Mouse (Mus musculus) macrophage (primary cell): ENCODE measurements around the gene Aebp1. TPM values are rescaled to one million over a fixed set of nuclear protein-coding genes. Genes with fewer than 3 reads are reported as not detected.

Source experiments
- H3K27ac ChIP-seq: fragments of 350-480 bp; formaldehyde crosslinking; 2 replicates; pipeline ENCODE4 v1.9.0; 2021
- H3K36me3 ChIP-seq: fragments of 350-480 bp; formaldehyde crosslinking; 2 replicates; pipeline ENCODE4 v1.9.0; 2021; ENCODE audit errors: inconsistent target
- H3K4me3 ChIP-seq: fragments of 350-480 bp; formaldehyde crosslinking; 2 replicates; pipeline ENCODE4 v1.9.0; 2021; ENCODE audit errors: inconsistent target
- H3K79me2 ChIP-seq: fragments of 350-480 bp; formaldehyde crosslinking; 2 replicates; pipeline ENCODE4 v1.9.0; 2021; ENCODE audit errors: inconsistent target
- WGBS: methylation state at CpG from one replicate; pipeline ENCODE4 v1.1.7; 2026; ENCODE audit warnings: inconsistent platforms; ENCODE audit not compliant: missing documents; 5-methylcytosine and 5-hydroxymethylcytosine counted together
- polyA plus RNA-seq: library from polyadenylated mRNA; stranded (reverse); fragments of 250-400 nt; gene quantifications from 3 replicates; pipeline ENCODE4 v1.2.4, GENCODE M21; 2018; ENCODE audit warnings: inconsistent platforms

The Aebp1 gene
- polyA plus RNA-seq, 1 experiment from 2014 or later: 0.19 TPM

DNA sequence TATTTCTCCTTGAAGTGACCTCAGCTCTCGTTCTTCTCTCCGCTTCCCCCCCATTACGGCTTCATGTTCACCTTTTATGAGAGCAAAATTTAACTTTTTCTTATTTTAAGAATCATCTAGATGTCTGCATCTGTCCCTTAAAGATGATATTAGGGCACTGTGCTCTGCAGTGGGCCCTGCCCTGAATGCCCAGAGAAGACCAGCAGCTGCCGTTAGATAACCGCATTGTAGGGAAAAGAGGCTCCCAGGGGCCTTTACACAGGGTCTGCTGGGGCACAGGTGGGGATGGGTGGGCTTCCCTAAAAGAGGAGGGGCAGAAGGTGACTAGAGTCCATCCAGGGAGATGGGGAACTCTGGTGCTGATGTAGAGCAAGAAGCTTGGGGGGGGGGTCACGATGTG is 32.1 kb downstream of the Aebp1 start:
- H3K27ac ChIP-seq: no peak overlapping the region
- no peak overlapping the region for H3K4me3 ChIP-seq
- WGBS: 85% methylated on average over 6 of the region's 6 CpGs
- no peaks in the 10 kb centered on the region for H3K79me2 ChIP-seq
- no peaks in the 10 kb centered on the region for H3K36me3 ChIP-seq

DNA sequence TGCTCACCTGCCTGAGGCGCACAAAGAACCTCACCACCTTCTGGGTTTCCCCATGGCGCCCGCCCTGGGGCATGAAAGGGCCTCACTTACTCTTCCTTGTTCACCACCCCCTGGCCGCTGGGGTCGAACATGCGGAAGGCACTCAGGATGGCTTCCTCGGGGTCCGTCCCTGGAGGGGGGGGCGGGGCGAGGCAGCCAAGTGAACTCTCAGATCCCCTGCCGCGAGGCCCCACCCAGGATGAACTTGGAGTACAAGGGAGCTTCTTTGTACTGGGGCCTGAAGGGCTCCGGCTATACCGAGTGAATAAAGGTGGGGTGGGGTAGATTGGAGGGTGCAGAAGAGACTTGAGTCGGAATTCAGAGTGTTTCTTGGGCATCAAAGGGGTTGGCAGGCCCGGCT is 35.5 kb downstream of the Aebp1 start:
- H3K27ac ChIP-seq: no peak overlapping the region
- no peaks in the 10 kb centered on the region for H3K79me2 ChIP-seq
- no peaks in the 10 kb centered on the region for H3K36me3 ChIP-seq
- 25% methylated on average over 14 of the region's 16 CpGs for WGBS
- H3K4me3 ChIP-seq: no peak overlapping the region

DNA sequence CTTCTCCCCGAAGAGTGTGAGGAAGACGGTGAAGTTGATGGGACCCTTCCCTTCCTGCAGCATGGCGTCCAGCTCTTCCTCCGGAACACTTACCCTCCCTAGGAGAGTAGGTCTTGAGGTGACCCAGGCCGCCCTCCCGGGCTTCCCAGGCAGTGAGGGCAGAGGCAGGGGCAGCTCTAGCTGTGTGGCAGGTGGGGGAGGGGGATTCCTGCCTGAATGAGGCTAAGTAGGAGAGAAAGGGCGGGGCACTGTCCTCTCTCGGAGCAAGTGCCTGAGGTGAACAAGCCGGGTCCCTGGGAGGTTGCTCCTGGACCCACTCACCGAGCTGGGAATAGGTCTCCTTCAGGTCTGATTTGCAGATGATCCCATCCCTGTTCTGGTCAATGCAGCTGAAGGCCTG is 36.1 kb downstream of the Aebp1 start:
- 19% methylated on average over 10 of the region's 10 CpGs for WGBS
- Histone ChIP-seq H3K4me3 (no peak overlapping the region), H3K79me2 (no peaks in the 10 kb centered on the region), H3K36me3 (no peaks in the 10 kb centered on the region), H3K27ac (no peak overlapping the region)

DNA sequence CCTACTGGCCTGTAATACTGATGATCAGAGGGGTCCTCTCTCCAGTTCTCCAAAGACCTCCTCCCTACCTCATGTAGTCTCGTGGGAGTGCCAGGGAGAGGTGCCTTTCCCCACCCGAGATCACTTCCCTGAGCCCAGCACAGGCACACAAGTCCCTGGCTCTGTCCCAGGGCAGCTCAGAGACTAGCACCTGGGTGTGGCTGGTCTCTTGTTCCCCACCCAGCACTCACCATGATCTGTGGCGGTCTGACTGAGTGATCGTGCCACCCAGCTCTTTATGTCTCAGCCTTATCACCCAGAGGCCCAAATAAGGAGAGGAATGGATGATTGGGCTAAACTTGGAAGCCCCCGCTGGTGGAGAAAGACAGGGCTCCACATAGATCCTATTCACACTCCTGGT is 36.8 kb downstream of the Aebp1 start, which contains the start of gene Myl7:
Myl7 (minus strand) TSS at position 252 of the 400 bp plus-strand sequence.
- Histone ChIP-seq H3K27ac (no peak within 1 kb of the TSS), H3K36me3 (no peaks in the 10 kb centered on the region), H3K4me3 (no peak within 1 kb of the TSS), H3K79me2 (no peaks in the 10 kb centered on the region)
- 77% methylated on average over 5 of the region's 5 CpGs for WGBS

DNA sequence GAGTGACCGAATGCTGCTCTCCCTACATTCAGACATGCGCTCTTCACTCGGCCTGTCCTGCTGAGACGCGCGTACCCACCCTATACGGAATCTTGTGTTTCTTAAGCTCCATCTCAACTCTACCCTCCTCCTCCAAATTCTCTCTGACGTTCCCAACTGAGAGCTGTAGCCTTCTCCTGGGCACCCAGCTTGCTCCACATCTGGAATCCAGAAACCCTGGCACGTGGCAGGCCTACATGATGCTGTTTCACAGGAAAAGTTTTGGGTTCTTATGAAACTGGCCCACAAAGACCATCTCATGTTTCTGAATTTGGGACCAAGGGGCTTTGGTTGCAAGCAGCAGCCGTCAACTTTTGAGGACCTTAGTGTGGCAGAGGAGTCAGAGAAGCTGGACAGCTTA is 37.5 kb downstream of the Aebp1 start:
- Histone ChIP-seq H3K79me2 (no peaks in the 10 kb centered on the region), H3K36me3 (no peaks in the 10 kb centered on the region), H3K27ac (no peak overlapping the region), H3K4me3 (no peak overlapping the region)
- 89% methylated on average over 10 of the region's 10 CpGs for WGBS

DNA sequence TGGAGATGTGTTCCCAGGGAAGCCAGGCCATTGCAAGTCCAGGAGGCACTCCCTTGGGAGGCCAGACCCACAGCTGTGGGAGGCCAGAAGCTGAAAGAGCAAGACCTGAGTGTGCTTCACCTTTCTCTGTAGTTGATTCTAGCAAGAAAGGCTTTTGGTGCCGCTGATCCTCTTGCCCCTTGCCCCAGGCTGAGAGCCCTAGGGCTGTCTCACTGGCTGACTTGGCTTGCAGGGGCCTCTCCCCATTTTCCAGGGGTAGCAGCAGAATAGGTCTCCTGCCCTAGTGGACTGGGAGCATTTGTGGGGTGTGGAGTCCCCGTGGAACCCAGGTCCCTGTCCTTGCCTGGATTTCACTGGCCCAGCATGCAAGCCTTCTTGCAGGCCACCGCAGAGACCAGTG is 39.6 kb downstream of the Aebp1 start:
- Histone ChIP-seq H3K27ac (no peak overlapping the region), H3K4me3 (no peak overlapping the region), H3K79me2 (no peaks in the 10 kb centered on the region), H3K36me3 (no peaks in the 10 kb centered on the region)
- WGBS: 65% methylated on average over 3 of the region's 3 CpGs

DNA sequence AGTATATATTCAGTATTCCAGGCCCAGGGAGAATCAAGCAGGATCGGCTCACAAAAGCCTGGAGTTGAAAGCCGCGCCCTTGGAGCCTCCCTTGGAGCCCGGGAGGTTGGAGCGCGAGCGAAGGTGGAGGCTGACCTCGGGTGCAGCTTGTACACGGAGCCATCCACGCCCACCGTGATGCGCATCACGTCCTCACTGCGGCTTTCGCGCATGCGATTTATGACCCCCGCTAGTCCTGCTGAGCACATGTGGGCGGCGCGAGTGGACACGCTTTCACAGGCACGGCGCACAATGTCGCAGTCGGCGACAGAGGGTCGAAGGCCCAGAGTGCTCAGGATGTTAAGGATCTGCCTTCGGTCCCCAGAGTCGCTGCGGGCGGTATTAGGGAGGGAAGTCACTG is 40.2 kb downstream of the Aebp1 start:
- WGBS: 30% methylated on average over 32 of the region's 32 CpGs
- Histone ChIP-seq H3K36me3 (no peaks in the 10 kb centered on the region), H3K79me2 (no peaks in the 10 kb centered on the region), H3K4me3 (no peak overlapping the region), H3K27ac (no peak overlapping the region)

DNA sequence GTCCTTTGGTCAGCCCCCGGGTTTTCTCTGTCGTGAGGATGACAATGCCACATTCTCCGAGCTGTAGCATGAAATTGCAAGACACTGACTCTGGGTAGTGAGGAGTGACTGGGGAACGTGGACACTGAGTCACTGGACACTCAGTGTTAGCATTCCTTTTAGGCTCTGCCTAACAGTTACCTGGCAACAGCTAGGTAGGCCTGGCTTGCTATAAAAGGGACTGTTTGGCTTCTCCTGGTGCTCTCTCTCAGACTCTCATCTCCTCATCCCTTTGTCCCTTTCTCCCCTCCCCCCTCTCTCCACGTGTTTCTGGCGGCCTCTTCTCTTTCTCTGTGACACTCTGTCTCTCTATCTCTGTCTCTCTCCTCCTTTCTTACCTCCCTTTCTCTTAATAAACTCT is 40.6 kb downstream of the Aebp1 start:
- WGBS: 52% methylated on average over 6 of the region's 6 CpGs

DNA sequence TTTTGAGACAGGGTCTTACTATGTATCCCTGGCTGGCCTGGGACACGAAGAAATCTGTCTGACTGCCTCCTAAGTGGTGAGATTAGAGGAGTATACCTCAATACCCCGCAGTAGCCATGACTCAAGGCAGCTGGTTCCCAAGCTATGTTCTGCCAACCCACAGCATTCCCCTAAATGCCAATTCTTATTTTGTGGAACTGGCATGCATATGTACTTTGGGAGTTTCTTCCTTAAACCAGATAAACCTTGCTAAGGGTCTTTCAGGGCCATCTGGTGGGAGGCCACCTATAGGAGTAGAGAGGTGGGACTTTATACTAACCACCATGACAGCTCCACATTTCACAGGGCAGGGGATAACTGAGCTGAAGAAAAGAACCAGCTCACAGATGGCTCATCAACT is 42.1 kb downstream of the Aebp1 start:
- Histone ChIP-seq H3K79me2 (no peaks in the 10 kb centered on the region), H3K4me3 (no peak overlapping the region), H3K36me3 (no peaks in the 10 kb centered on the region), H3K27ac (no peak overlapping the region)
- 87% methylated on average over 2 of the region's 2 CpGs for WGBS

More for the DNA sequence above, 40.6 kb downstream of the Aebp1 start:
- Histone ChIP-seq H3K27ac (no peak overlapping the region), H3K4me3 (no peak overlapping the region), H3K79me2 (no peaks in the 10 kb centered on the region), H3K36me3 (no peaks in the 10 kb centered on the region)

DNA sequence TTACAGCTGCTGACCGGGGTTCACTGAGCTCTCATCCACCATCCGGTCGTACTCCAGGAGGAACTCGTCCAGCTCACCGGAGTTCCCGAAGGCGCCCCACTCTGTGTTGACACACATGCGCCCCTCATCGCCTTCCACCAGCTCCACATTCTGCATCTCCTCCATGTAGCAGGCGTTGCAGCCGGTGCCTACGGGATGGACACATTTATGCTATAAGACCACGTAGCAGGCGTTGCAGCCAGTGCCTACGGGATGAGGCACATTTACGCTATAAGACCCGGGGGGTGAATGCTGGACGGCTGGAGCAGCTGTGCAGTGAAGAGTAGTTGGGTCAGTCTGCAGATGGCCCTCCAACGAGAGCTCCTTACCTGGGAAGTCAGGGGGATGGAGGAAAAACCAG is 42.6 kb downstream of the Aebp1 start:
- Histone ChIP-seq H3K27ac (no peak overlapping the region), H3K36me3 (no peaks in the 10 kb centered on the region), H3K79me2 (no peaks in the 10 kb centered on the region), H3K4me3 (no peak overlapping the region)
- 94% methylated on average over 19 of the region's 19 CpGs for WGBS

DNA sequence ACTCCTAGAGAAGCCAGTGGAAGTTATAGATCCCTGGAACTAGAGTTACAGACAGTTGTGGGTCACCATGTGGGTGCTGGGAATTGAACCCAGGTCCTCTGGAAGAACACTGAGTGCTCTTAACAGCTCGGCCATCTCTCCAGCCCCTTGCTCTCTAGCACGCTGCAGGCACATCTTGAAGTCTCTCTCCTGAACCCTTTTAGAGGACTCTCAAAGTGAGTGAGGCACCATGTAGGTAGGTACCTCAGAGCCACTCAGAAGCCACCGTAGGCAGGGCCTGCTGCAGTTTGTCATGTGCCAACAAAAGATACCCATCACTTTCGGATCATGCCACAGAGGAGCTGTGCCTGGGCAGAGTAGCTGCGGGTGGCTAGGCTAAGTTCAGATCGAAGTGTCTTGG is 43.1 kb downstream of the Aebp1 start:
- Histone ChIP-seq H3K79me2 (no peaks in the 10 kb centered on the region), H3K4me3 (no peak overlapping the region), H3K27ac (no peak overlapping the region), H3K36me3 (no peaks in the 10 kb centered on the region)
- 92% methylated on average over 6 of the region's 6 CpGs for WGBS

DNA sequence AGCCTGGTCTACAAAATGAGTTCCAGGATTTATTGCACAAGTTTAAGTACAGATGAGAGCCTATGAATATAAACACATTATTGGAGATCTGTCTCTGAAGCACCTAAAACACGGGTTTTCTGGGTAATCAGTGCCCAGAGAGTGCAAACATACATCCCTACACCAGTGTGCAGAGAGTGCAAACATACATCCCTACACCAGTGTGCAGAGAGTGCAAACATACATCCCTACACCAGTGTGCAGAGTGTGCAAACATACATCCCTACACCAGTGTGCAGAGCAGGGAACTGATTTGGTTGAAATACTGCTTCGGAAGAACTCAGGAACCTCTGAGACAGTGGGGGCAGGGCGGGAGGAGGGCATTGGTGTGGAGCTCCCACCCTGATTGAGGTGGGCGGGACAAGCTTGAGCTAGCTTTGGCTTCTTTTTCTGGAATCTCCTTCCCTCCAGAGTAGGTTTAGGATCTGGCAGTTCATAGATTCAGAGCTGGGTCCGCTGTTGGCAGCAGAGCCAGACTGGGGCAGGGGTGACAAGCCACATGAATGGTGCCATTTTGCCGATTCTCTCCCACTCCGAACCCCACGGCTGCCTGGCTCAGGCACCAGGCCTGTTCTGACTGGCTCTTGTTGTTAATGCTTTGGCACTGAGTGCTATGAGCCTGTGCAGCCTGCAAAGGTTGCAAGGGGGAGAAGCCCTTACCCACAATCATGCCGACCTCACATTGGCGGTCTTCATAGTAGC is 44.2 kb downstream of the Aebp1 start:
- Histone ChIP-seq H3K36me3 (no peaks in the 10 kb centered on the region), H3K27ac (no peak overlapping the region), H3K79me2 (no peaks in the 10 kb centered on the region), H3K4me3 (no peak overlapping the region)
- WGBS: 81% methylated on average over 10 of the region's 10 CpGs

DNA sequence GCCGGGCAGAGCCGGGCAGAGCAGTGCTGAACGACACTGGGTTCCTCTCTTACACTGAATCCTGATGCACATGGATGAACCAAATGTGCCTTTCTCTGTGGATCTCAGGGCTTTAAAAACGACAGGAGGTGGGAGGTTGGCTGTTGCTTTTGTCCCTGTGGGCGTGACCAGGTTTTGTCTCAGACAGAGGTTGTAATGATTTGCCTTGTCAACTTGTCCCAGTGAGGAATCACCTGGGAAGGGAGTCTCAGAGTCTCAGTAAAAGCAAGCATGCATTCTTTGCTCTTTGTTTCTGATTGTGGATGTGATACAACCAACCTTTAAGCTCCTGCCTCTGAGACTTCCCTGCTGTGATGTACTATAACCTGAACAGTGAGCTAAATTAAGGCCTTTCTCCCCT is 45.3 kb downstream of the Aebp1 start:
- H3K27ac ChIP-seq: no peak overlapping the region
- no peaks in the 10 kb centered on the region for H3K36me3 ChIP-seq
- H3K79me2 ChIP-seq: no peaks in the 10 kb centered on the region
- H3K4me3 ChIP-seq: no peak overlapping the region
- 75% methylated on average over 5 of the region's 5 CpGs for WGBS

DNA sequence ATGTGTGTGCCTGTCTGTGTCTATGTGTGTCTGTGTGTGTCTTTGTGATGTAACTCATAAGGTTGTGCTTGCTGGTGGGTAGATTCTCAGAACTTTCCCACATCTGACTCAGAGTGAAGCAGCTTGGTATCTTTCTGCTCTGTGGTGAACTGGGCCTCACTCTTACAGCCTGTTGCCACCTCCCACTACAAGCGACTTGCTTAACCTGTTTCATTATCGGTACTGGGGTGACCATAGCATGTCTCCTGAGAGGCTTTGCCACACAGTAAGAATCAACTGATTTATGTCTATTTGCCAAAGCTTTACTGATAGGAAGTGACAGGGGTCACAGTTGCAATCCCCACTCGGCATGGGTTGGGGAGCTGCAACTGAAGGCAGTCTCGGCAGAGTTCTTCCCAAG is 46.9 kb downstream of the Aebp1 start:
- 94% methylated on average over 4 of the region's 4 CpGs for WGBS
- H3K36me3 ChIP-seq: no peaks in the 10 kb centered on the region
- H3K4me3 ChIP-seq: no peak overlapping the region
- H3K79me2 ChIP-seq: no peaks in the 10 kb centered on the region
- H3K27ac ChIP-seq: no peak overlapping the region

DNA sequence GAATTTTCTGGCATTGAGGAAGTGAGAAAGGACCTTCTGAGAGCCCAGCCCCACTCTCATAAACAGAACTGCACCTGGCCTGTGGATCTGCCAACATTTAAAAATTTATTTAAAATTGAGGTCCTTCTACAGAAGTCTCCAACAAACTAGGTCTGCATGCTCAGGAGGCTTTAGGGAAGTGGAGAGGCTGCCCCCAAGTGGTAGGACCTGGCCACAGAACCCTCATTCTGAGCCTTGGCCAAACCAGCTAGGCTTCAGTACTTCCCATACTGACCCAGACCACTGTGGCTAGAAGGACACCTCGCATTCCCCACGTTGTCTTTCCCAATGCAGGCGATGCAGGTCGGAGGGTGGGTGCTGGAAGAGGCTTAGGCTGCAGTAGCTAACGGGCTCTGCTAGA is 50.9 kb downstream of the Aebp1 start:
- no peak overlapping the region for H3K27ac ChIP-seq
- no peak overlapping the region for H3K4me3 ChIP-seq
- no peaks in the 10 kb centered on the region for H3K36me3 ChIP-seq
- WGBS: 22% methylated on average over 5 of the region's 5 CpGs
- no peaks in the 10 kb centered on the region for H3K79me2 ChIP-seq

DNA sequence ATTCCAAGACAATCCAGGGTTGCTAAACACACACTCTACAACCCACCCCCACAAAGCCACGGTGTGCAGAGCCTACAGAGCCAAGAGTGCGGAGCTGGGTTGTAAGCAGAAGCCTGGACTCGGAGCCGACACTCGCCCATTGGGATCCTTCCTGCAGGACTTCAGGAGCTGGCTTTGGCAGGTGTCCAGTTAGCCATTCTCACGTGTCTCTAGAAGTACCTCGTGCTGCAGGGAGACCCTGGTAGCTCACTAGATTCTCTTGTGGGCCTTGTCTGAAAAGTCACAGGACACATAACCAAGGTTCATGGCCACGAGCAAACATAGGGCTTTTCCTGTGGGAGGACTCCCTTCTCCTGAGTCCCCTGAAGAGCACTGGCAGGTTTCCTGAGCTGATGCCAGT is 51.5 kb downstream of the Aebp1 start:
- 73% methylated on average over 8 of the region's 8 CpGs for WGBS
- no peaks in the 10 kb centered on the region for H3K79me2 ChIP-seq
- no peaks in the 10 kb centered on the region for H3K36me3 ChIP-seq
- H3K4me3 ChIP-seq: no peak overlapping the region
- H3K27ac ChIP-seq: no peak overlapping the region
